Mouse (Mus musculus) E14TG2a.4 (cell line): ENCODE data around the gene Syk.

Source experiments
- H3K27me3 ChIP-seq: 2 replicates; pipeline ENCODE4 v1.6.1; 2014; ENCODE audit warnings: low read length, control low read depth; ENCODE audit not compliant: insufficient read depth
- H3K36me3 ChIP-seq: 2 replicates; pipeline ENCODE4 v1.6.1; 2014; ENCODE audit warnings: low read length, control low read depth; ENCODE audit not compliant: insufficient read depth
- H3K4me1 ChIP-seq: replicated peaks from 2 replicates; pipeline ENCODE4 v1.6.1; 2014; ENCODE audit warnings: low read depth, low read length, control low read depth
- H3K4me3 ChIP-seq: replicated peaks from 2 replicates; pipeline ENCODE4 v1.5.1; 2014; ENCODE audit warnings: mild to moderate bottlenecking, low read length
- H3K9me3 ChIP-seq: 2 replicates; pipeline ENCODE4 v1.6.1; 2014; ENCODE audit warnings: low read length, control low read depth
- CTCF ChIP-seq: conservative IDR thresholded peaks from 2 replicates; pipeline ENCODE4 v1.5.1; 2014; ENCODE audit warnings: low read length
- NANOG ChIP-seq: IDR thresholded peaks from 2 replicates; pipeline ENCODE4 v1.6.1; 2014; ENCODE audit warnings: borderline replicate concordance, low read length, mixed read lengths
- POU5F1 ChIP-seq: IDR thresholded peaks from 2 replicates; pipeline ENCODE4 v1.6.1; 2014; ENCODE audit warnings: low read length, borderline replicate concordance

Gene Syk

GRCm38 (mm10) chr13:52598233-52598632, 15.3 kb downstream of the Syk start:
- H3K4me3 ChIP-seq = no peak overlapping the region
- H3K36me3 ChIP-seq = peaks cover 34% of the 10 kb centered on the region
- no peaks in the 10 kb centered on the region for H3K9me3 ChIP-seq
- no peaks in the 10 kb centered on the region for H3K27me3 ChIP-seq
- TF ChIP-seq CTCF = no peak
- TF ChIP-seq POU5F1 = no peak
- TF ChIP-seq NANOG = no peak
- peaks cover 8% of the 10 kb centered on the region; the same call in 1 of the 2 replicates for H3K4me1 ChIP-seq

- Histone ChIP-seq H3K9me3 (no peaks in the 10 kb centered on the region), H3K27me3 (no peaks in the 10 kb centered on the region), H3K4me1 (peaks cover 8% of the 10 kb centered on the region; the same call in 1 of the 2 replicates), H3K4me3 (no peak overlapping the region), H3K36me3 (peaks cover 35% of the 10 kb centered on the region)
- TF ChIP-seq NANOG = no peak
- TF ChIP-seq CTCF = no peak
- TF ChIP-seq POU5F1 = no peak
These were observed 17.2 kb downstream of the Syk start for GRCm38 (mm10) chr13:52600015-52600643.

GRCm38 (mm10) chr13:52602752-52603151, 19.8 kb downstream of the Syk start:
- Histone ChIP-seq H3K9me3 (no peaks in the 10 kb centered on the region), H3K27me3 (no peaks in the 10 kb centered on the region), H3K36me3 (peaks cover 33% of the 10 kb centered on the region), H3K4me3 (no peak overlapping the region), H3K4me1 (peaks cover 8% of the 10 kb centered on the region; the same call in 1 of the 2 replicates)
- TF ChIP-seq CTCF = no peak
- no peak for TF ChIP-seq NANOG
- no peak for TF ChIP-seq POU5F1

GRCm38 (mm10) chr13:52603704-52604349, 20.9 kb downstream of the Syk start:
- no peaks in the 10 kb centered on the region for H3K27me3 ChIP-seq
- no peaks in the 10 kb centered on the region for H3K9me3 ChIP-seq
- H3K4me3 ChIP-seq = no peak overlapping the region
- TF ChIP-seq CTCF (no peak), POU5F1 (no peak), NANOG (no peak)
- H3K36me3 ChIP-seq = peaks cover 31% of the 10 kb centered on the region
- peaks cover 8% of the 10 kb centered on the region; the same call in 1 of the 2 replicates for H3K4me1 ChIP-seq

GRCm38 (mm10) chr13:52605006-52605405, 22.0 kb downstream of the Syk start:
- Histone ChIP-seq H3K4me3 (no peak overlapping the region), H3K4me1 (peaks cover 6% of the 10 kb centered on the region), H3K36me3 (peaks cover 31% of the 10 kb centered on the region), H3K9me3 (no peaks in the 10 kb centered on the region), H3K27me3 (no peaks in the 10 kb centered on the region)
- TF ChIP-seq POU5F1 (no peak), NANOG (no peak), CTCF (no peak)

GRCm38 (mm10) chr13:52605911-52606310, 22.9 kb downstream of the Syk start:
- Histone ChIP-seq H3K4me1 (peaks cover 8% of the 10 kb centered on the region), H3K9me3 (no peaks in the 10 kb centered on the region), H3K36me3 (peaks cover 38% of the 10 kb centered on the region), H3K4me3 (no peak overlapping the region), H3K27me3 (no peaks in the 10 kb centered on the region)
- TF ChIP-seq NANOG = no peak

- no peak for TF ChIP-seq POU5F1
- TF ChIP-seq CTCF = no peak
These were observed 23.8 kb downstream of the Syk start for GRCm38 (mm10) chr13:52606656-52607275.

GRCm38 (mm10) chr13:52607964-52608363, 25.0 kb downstream of the Syk start:
- peaks cover 59% of the 10 kb centered on the region for H3K36me3 ChIP-seq
- no peaks in the 10 kb centered on the region for H3K9me3 ChIP-seq
- H3K27me3 ChIP-seq = no peaks in the 10 kb centered on the region
- TF ChIP-seq CTCF (no peak), POU5F1 (no peak), NANOG (no peak)
- no peak overlapping the region for H3K4me3 ChIP-seq
- peaks cover 8% of the 10 kb centered on the region for H3K4me1 ChIP-seq

More at GRCm38 (mm10) chr13:52606656-52607275, 23.8 kb downstream of the Syk start:
- Histone ChIP-seq H3K9me3 (no peaks in the 10 kb centered on the region), H3K27me3 (no peaks in the 10 kb centered on the region), H3K4me3 (no peak overlapping the region), H3K36me3 (peaks cover 47% of the 10 kb centered on the region), H3K4me1 (peaks cover 8% of the 10 kb centered on the region)
